Mouse (Mus musculus) monocyte, adult 5-6 weeks (primary cell): Measurements from ENCODE around the gene Gm49380. TPM values are rescaled to one million over a fixed set of nuclear protein-coding genes. Genes with fewer than 3 reads are reported as not detected.

Experiments used
- total RNA-seq: library from RNA; stranded (forward); fragments of 200-1000, 200-491, 200-594 nt; gene quantifications from 3 replicates; pipeline ENCODE4 v1.2.3, GENCODE M21; 2017

Gene Gm49380
- total RNA-seq, 1 experiment from 2014 or later, result not detected

Other genes starting within 250 kb of the Gm49380 start
- gene Thy1, start 70.1 kb downstream of the Gm49380 start, total RNA-seq, result 14.7 to 67.2 TPM (median 34.3 TPM) in 3 replicates
- 2.1 to 8.6 TPM (median 5.6 TPM) in 3 replicates for gene Usp2, start 46.5 kb downstream of the Gm49380 start, total RNA-seq
- gene Mfrp, start 11.8 kb downstream of the Gm49380 start, total RNA-seq, result not detected in 3 replicates
- not detected in 3 replicates for gene C1qtnf5, start 6.3 kb downstream of the Gm49380 start, total RNA-seq
- gene Rnf26, start within 50 bp of the Gm49380 start, total RNA-seq, result 3.8 to 7.1 TPM (median 5.7 TPM) in 3 replicates
- gene Mcam, start 21.0 kb upstream of the Gm49380 start, total RNA-seq, result 13.5 to 48.9 TPM (median 15.1 TPM) in 3 replicates
- 47.1 to 115 TPM (median 63.1 TPM) in 3 replicates for gene Cbl, start 120.5 kb upstream of the Gm49380 start, total RNA-seq
- not detected in 3 replicates for gene Ccdc153, start 127.2 kb upstream of the Gm49380 start, total RNA-seq
- gene Pdzd3, start 138.0 kb upstream of the Gm49380 start, total RNA-seq, result 1.7 TPM in 1 of 3 replicates, not detected in the others
- gene Nlrx1, start 155.1 kb upstream of the Gm49380 start, total RNA-seq, result 14.8 to 15.8 TPM (median 15.3 TPM) in 3 replicates
- not detected in 3 replicates for gene Abcg4, start 175.1 kb upstream of the Gm49380 start, total RNA-seq
- 22.9 to 34.0 TPM (median 23.0 TPM) in 3 replicates for gene Hinfp, start 192.2 kb upstream of the Gm49380 start, total RNA-seq
- 6.0 to 18.9 TPM (median 12.2 TPM) in 3 replicates for gene C2cd2l, start 206.8 kb upstream of the Gm49380 start, total RNA-seq
- gene Dpagt1, start 212.5 kb upstream of the Gm49380 start, total RNA-seq, result 1.8 to 5.6 TPM (median 2.3 TPM) in 3 replicates
- gene H2afx, start 221.2 kb upstream of the Gm49380 start, total RNA-seq, result 8.1 to 12.3 TPM (median 8.6 TPM) in 3 replicates
- 8.2 to 19.1 TPM (median 15.1 TPM) in 3 replicates for gene Hmbs, start 230.7 kb upstream of the Gm49380 start, total RNA-seq
- 27.4 to 38.1 TPM (median 32.2 TPM) in 3 replicates for gene Vps11, start 248.2 kb upstream of the Gm49380 start, total RNA-seq